Mouse (Mus musculus): ENCODE measurements around the gene B4galt1.

- TF ChIP-seq CTCF (IDR thresholded peaks at IDR 0.05; ENCODE audit: control insufficient read depth, insufficient read depth, low read length) (no peak), POLR2A (IDR thresholded peaks at IDR 0.05; ENCODE audit: borderline replicate concordance, control insufficient read depth, low read depth, low read length) (no peak)
Observed at GRCm38 (mm10) chr4:40815120-40815519, 38.7 kb downstream of the B4galt1 start.
